Mouse (Mus musculus) adrenal gland, postnatal 4 days (tissue): Measurements from ENCODE around the gene AY761185. TPM values are rescaled to one million over a fixed set of nuclear protein-coding genes. Genes with fewer than 3 reads are reported as not detected.
"Not testable (repeated sequence)": the region's sequence is repeated elsewhere in the genome, so short reads cannot be mapped to it uniquely, and the experiment has no call there.

Source experiments
- DNase-seq, 2 experiments: peaks; one replicate each; pipeline ENCODE4 v3.0.0; 2021 to 2022; ENCODE audit warnings: low spot score in 2 of 2, mixed read lengths in 2 of 2
- long read RNA-seq, 2 experiments: library from polyadenylated mRNA; stranded (forward); transcript quantifications; one replicate each; pipeline ENCODE4 v2.0.0; 2021
- total RNA-seq, 2 experiments: library from RNA; stranded (reverse); gene quantifications; 2 replicates each; pipeline ENCODE4 v1.2.3; 2021

AY761185 gene
- not detected for total RNA-seq
- long read RNA-seq, experiment 1: 0 reads
- long read RNA-seq, experiment 2: 0 reads

GRCm38 (mm10) chr8:20944610-20945009 is at the start of gene AY761185:
Gene AY761185, minus strand, starts transcription at chr8:20944710.
- no peak for DNase-seq

GRCm38 (mm10) chr8:20994042-20994441 is 49.5 kb upstream of the AY761185 start:
- DNase-seq: not testable (repeated sequence)

DNA sequence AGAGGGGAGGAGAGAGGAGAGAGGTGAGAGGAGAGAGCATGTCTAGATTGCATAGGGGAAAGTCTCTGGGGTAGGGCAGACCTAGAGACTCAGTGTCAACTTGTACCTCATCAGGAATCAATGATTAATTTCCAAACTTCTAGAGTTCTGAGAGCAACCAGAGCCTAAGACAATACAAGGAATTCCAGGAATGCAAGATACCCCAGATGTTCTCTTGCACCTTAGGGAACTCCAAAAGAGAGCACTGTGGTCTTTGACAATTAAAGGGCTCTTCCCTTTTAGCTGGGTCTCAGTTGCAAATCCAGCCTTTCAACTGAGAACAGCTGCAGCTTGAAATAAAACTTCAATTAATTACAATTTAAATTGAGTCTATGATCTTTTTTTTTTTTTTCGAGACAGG is 35.3 kb upstream of the AY761185 start:
- DNase-seq: no peak

DNA sequence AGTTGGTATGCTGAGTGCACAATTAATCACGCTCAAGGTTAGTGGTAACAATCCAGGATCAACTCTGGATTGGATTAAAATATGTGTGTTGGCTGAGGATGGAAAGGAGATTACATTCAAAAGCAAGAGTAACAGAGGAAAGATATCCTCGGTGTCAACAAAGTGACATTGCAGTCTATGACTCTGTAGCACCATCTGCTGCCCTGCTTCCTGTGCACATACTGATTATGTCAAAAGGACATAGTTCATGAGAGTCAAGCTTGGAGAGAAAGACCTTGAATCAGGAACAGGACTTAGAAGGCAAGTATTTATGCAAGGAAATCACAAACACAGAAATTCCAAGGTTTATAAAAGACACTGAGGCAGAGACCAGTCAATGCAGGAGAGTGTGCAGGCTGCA is 20.0 kb upstream of the AY761185 start:
- DNase-seq: no peak

DNA sequence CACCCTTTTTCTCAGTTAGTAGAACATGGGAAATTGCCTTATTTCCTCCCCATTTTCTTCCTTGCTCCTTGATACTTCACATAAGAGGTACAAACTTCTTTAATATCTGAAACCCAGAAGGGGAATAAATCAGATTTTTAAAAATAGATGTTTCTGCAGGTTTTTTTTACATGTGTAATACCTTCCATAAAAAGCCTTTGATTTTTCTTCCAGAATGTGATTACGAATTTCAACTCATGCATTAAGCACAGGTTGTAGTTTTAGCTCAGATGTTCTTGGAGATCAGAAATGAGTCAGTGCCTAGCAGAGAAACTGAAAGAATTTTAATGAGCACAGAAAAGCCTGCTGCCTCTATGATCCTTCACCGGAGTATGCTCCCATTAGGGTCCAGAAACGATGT is 22.5 kb downstream of the AY761185 start, which contains the start of gene Gm6040:
Gene Gm6040, minus strand, starts transcription at position 101 of the 400 bp plus-strand sequence.
- no peak for DNase-seq

DNA sequence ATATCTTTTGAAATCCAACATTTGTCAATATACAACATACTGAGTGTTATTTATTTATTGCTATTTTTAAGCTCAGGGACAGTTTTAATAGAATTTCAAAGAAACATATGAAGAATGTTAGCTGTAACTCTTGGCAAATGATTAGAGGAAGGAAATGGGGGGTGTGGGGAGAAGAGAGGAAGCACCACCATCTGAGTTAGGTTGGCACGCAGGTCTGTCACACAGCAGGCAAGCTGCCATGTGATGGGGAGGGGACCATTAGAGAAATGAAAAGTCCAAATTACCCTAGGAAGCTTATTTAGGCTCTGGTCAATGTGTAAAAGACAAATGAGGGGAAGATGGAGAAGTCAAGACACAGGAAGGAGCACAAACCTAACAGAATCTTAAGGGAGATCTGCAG is 32.2 kb downstream of the AY761185 start:
- no peak for DNase-seq

DNA sequence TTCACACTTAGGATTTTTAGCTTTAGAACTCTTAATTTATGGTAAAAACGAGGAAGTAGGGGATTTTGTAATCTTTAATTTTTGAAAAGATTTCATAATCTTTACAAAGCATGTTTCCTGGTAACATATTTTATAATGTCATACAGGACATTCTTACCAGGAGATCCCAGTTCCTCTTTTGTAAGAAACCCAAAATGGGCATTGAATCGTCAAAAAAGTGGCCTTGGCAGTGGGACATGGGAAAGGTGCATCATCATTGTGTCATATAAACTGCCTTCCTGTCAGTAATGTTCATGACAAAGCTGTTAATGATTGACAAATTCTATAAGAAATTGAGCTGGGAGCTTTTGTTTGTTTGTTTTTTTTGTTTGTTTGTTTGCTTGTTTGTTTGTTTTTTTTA is 36.3 kb downstream of the AY761185 start:
- DNase-seq: no peak

DNA sequence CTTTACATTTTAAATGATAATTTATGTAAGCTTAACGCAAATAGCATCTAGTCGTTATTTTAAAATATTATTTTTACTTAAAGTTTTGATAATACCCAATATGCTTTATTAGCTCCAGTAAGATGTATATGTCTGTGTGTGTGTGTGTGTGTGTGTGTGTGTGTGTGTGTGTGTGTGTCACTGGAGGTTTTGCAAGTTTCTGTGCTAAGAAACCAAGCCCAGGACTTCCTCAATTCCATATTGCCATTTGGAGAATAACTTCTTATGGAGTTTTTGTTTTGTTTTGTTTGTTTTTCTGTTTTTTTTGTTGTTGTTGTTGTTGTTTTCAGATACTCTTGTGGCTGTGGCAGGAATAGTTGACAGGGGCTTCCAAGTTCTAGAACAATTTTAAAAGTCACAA is 37.4 kb downstream of the AY761185 start:
- DNase-seq: no peak

DNA sequence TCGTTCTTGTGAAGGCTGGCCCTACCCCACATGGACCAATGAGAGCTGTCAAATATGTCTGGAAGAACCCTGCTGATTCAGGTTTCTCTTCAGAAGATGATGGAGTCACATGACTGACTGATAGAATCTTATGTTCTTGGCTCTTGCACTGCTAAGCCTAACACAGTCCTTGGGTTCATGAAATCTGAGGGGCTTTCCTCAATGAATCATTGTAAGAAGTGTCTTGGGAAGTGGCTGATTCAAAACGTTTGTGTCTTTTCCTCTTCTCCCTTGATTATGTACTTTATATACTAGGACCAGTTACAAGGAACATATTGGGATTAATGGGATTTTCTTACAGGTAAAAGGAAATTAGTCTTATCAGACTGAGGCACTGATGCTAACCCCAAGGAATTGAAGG is 42.0 kb downstream of the AY761185 start, which contains the start of gene Gm15056:
Gene Gm15056, minus strand, starts transcription at position 101 of the 400 bp plus-strand sequence.
- no peak for DNase-seq

Other genes starting within 250 kb of the AY761185 start
- not detected for gene Defb33, start 52.0 kb downstream of the AY761185 start, total RNA-seq
- gene Gm15056, start 42.1 kb downstream of the AY761185 start, total RNA-seq: not detected
- not detected for gene Gm6040, start 22.6 kb downstream of the AY761185 start, total RNA-seq
- gene Defa21, start 80.8 kb upstream of the AY761185 start, total RNA-seq: not detected
- not detected for gene Defa23, start 110.3 kb upstream of the AY761185 start, total RNA-seq
- gene Defa35, start 120.3 kb upstream of the AY761185 start, total RNA-seq: not detected
- not detected for gene Defa25, start 139.7 kb upstream of the AY761185 start, total RNA-seq
- gene Gm14851, start 151.3 kb upstream of the AY761185 start, total RNA-seq: not detected
- gene Defa30, start 189.9 kb upstream of the AY761185 start, total RNA-seq: not detected
- not detected for gene Defa22, start 217.6 kb upstream of the AY761185 start, total RNA-seq
- gene Defa31, start 246.9 kb upstream of the AY761185 start, total RNA-seq: not detected